Mouse (Mus musculus): ENCODE data around the gene Kcnh1.

- TF ChIP-seq CTCF (IDR thresholded peaks at IDR 0.05; ENCODE audit: low read depth, low read length) (no peak), POLR2AphosphoS5 (IDR thresholded peaks at IDR 0.05; ENCODE audit: insufficient replicate concordance, low read depth, low read length) (no peak)
Observed at GRCm38 (mm10) chr1:192295902-192296301, 105.3 kb downstream of the Kcnh1 start.

Data from G1E (cell line).